Mouse (Mus musculus) neural tube, embryonic 10.5 days (tissue): Measurements from ENCODE around the gene Tapt1.

Experiments used
- DNase-seq: peaks from one replicate; pipeline ENCODE4 v3.0.0-alpha.2; 2017; ENCODE audit warnings: low spot score; ENCODE audit errors: extremely low spot score

The Tapt1 gene

GRCm38 (mm10) chr5:44198471-44198870 is 28.0 kb downstream of the Tapt1 start:
- DNase-seq: no peak

GRCm38 (mm10) chr5:44197806-44198205 is 28.6 kb downstream of the Tapt1 start:
- DNase-seq: no peak

- DNase-seq: no peak
These were observed 30.3 kb downstream of the Tapt1 start for GRCm38 (mm10) chr5:44196167-44196566.

GRCm38 (mm10) chr5:44187370-44187769 is 39.1 kb downstream of the Tapt1 start:
- DNase-seq: no peak

GRCm38 (mm10) chr5:44181669-44182068 is 44.8 kb downstream of the Tapt1 start:
- DNase-seq: no peak

GRCm38 (mm10) chr5:44180450-44180849 is 46.0 kb downstream of the Tapt1 start:
- no peak for DNase-seq

- DNase-seq: no peak
These were observed 52.4 kb downstream of the Tapt1 start for GRCm38 (mm10) chr5:44174046-44174445.

- DNase-seq: no peak
These were observed 59.6 kb downstream of the Tapt1 start for GRCm38 (mm10) chr5:44166866-44167265.

GRCm38 (mm10) chr5:44165854-44166253 is 60.6 kb downstream of the Tapt1 start:
- DNase-seq: no peak

- DNase-seq: no peak
These were observed 62.1 kb downstream of the Tapt1 start for GRCm38 (mm10) chr5:44164233-44164776.

GRCm38 (mm10) chr5:44163318-44163717 is 63.1 kb downstream of the Tapt1 start:
- DNase-seq: no peak

GRCm38 (mm10) chr5:44162786-44163185 is 63.6 kb downstream of the Tapt1 start:
- DNase-seq: no peak

GRCm38 (mm10) chr5:44159679-44160438 is 66.6 kb downstream of the Tapt1 start:
- no peak for DNase-seq

GRCm38 (mm10) chr5:44159231-44159630 is 67.2 kb downstream of the Tapt1 start:
- DNase-seq: no peak

- DNase-seq: no peak
These were observed 68.0 kb downstream of the Tapt1 start for GRCm38 (mm10) chr5:44158458-44158857.

GRCm38 (mm10) chr5:44157760-44158159 is 68.7 kb downstream of the Tapt1 start:
- no peak for DNase-seq

- no peak for DNase-seq
These were observed 73.4 kb downstream of the Tapt1 start for GRCm38 (mm10) chr5:44153050-44153449.

- DNase-seq: no peak
These were observed 74.9 kb downstream of the Tapt1 start for GRCm38 (mm10) chr5:44151327-44152051.

GRCm38 (mm10) chr5:44147732-44148131 is 78.7 kb downstream of the Tapt1 start:
- no peak for DNase-seq

- DNase-seq: no peak
These were observed 79.7 kb downstream of the Tapt1 start for GRCm38 (mm10) chr5:44146437-44147332.

- DNase-seq: no peak
These were observed 82.8 kb downstream of the Tapt1 start for GRCm38 (mm10) chr5:44143467-44144235.
